Mouse (Mus musculus): Measurements from ENCODE around the gene Mrgprh.
A peak's percentile ranks its signal among the peaks of the same experiment; 100 is the strongest.
"Not testable (repeated sequence)": the region's sequence is repeated elsewhere in the genome, so short reads cannot be mapped to it uniquely, and the experiment has no call there.

The Mrgprh gene

DNA sequence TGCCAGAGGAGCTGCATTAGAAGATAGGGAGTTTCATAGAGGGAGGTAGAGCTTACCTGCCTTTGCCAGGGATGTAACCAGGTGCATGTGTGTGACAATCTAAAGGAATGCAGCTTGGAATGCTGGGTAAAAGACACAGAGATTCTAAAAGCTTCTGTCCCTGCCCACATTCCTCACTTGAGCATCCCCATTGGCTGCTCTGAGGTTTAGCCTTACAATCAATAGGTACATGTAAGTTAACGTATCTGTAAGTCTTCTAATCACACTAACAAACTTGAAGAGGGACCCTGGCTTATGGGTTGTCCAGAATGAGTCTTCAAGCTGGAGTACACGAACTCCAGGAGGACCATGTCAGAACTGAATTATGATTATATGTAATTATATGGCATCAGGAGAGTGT lies 7.8 kb upstream of the Mrgprh start, which contains the start of gene Mas1:
Gene Mas1 (minus strand): TSS at position 101 of the 400 bp plus-strand sequence.
- DNase-seq (ENCODE audit: low spot score in 2 of 2), result no peak

DNA sequence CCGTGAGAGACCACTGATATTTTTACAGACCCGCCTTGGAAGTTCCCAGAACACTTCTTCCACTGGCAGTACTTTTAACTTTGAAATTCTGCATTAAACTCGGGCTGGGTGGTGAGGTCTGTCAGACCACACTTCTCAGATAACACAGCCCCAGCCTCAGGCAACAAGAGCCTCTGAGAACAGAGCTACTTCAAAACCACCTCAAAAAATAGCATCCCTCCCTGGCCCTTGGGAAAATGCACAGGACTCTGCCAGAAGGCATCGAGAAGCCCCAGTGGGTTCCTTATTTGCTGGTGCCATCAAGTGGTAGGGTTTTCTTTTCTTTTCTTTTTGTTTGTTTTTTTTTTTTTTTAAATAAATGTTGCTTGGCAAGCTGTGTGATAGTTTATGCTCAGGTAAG lies 7.2 kb upstream of the Mrgprh start:
- no peak for DNase-seq (ENCODE audit: low spot score in 2 of 2)

DNA sequence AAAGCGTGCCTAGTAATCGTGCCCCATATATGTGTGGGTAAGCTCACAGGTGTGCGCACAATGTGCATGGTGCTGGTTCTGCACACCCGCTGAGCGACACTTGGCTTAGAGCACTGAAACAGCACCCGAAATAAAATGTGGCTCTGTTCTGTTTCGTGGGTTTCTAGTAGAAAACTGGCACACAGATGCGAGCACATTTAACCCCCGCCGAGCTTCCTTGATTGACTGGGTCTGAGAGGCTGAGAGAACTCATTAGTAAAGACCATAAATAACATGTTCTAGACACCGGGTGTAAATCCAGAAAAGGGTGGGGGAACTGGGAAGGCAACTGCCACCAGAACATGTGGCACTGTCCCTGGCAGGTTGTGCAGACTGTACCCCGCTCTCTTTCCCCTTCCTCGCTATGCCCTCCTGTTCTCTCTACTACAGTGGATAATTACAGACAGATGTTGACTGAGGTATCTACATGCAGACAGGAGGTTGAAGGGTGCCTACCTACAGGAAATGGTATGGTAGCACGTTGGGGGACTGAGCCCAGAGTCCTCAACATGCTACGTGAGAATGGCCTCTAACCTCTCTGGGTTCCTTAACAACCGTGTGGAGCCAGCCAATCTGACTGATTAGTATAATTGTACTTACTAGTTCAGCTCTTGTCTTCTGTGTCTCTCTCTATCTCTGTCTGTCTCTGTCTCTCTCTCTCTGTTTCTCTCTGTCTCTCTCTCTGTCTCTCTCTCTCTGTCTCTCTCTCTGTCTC lies 3.4 kb upstream of the Mrgprh start:
- peak in 1 of 2 experiments; percentile 60 for DNase-seq (ENCODE audit: low spot score in 2 of 2)

DNA sequence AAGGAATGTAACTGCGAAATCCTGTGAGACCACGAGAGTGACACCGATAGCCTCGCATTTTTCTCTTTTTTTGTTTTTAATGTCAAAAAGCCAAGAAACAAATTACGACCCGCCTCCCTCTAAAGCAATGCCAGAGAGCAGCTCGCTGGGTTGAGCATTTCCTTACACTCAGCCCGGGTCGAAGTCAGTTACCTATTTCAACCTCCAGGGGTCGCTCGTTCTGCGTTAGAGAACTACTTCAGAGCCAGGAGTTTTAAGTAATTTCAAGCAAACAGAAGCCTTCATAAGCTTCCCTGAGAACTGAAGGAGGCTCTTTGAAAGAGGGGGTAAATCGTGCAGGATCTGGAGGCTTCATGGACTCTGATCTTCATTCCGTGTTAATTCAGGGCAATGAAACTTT lies 4.3 kb downstream of the Mrgprh start:
- DNase-seq (ENCODE audit: low spot score in 2 of 2), result peak; percentile 93 to 94

DNA sequence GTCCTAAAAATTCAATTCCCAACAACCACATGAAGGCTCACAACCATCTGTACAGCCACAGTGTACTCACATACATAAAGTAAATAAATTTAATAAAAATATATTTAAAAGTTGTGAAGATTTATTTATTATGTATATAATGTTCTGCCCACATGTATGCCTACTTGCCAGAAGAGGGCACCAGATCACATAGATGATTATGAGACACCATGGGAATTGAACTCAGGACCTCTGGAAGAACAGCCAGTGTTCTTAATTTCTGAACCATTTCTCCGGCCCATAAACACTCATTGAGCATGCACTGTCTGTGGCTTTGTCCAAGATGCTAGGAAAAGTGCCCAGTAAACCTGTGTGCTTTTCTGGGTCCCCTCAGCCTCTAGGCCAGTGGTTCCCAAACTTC lies 5.4 kb downstream of the Mrgprh start:
- DNase-seq (ENCODE audit: low spot score in 2 of 2), result no peak

DNA sequence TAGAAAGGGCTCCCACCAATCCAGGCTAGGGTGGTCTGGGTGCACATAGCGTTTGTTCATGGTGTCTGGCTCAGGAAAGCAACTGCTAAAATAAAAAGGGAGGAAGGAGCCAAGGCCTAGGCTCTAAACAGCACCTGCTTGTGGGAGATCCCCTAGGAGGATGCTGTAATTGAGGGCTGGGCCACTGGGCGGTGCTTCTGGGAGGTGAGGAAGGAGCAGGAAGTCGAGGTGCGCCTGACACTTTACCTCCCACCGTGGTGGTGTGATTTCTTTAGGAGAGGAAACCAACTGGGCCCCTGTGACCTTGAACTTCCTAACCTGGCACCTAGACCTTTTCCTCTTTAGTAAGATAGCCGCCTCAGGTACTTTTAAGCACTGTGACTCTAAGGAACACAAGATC lies 10.8 kb downstream of the Mrgprh start:
- DNase-seq (ENCODE audit: low spot score in 2 of 2), result no peak

DNA sequence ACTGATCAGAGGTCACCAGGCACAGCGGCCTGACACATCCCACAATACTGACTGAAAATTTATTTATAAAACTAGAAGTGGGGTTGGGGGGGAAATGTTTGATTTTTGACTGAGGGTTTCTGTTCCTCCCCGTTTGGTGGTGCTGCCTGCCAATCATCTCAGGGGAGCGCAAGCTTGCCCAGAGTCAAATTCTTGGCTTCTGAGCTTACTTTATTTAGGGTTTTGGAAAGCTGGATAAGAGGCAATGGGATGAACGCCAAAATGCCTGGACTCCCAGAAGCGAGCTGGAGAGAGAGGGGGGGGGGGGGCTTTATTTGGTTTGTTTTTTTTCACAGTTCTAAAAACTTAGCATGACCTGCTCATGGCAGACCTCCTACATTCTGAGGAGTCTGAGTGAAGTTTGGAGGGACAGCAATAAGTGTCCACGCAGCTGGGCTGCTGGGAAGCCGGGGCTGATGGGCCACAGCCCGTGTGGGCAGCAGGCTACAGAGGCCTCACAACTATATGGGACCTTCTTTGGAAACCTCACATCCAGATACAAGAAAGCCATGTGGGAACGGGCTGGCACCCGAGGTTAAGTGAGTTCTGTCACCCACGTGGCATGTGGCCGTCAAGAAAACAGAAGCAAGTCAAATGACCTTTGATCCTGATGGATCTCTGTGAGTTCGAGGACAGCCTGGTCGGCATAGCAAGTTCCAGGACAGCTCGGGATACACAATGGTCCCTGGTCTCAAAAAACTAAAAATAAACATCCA lies 11.4 kb downstream of the Mrgprh start:
- DNase-seq (ENCODE audit: low spot score in 2 of 2), result no peak

DNA sequence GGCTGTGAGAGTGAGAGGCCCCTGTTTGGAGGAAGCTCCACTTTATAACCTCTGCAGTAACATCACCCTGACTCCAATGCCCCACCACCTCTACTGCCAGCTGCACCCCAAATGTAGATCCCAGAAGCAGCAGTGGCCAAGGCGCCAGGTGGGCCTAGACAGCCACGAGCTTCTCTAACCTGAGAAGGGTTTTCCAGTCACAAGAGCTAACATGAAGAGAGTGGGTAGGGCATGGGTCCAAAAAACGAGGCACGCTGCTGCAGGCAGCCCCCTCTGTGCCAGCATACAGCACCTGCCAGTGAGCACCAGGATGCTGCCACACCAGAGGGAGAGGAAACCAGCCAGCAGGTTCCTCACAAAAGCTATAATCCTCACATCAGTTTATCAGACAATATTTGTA lies 15.2 kb downstream of the Mrgprh start:
- no peak for DNase-seq (ENCODE audit: low spot score in 2 of 2)

DNA sequence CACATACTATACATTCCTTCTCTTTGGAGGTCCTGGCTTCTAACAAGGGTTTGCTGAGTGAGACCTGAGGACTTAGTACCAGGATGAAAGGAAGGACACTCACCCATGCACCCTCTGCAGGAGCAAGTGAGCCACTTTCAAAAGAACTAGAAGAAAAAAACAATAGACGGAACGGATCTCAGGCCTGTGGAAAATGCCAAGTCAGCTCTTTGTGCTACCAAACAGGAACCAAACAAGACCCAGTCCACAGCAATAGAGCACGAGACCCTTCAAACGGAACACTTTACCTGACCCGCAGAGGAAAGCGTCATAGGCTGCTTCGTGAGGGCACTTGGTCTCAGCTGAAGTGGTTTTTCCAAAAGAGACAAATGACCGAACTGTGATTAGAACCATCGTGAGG lies 16.2 kb downstream of the Mrgprh start:
- DNase-seq (ENCODE audit: low spot score in 2 of 2), result no peak

DNA sequence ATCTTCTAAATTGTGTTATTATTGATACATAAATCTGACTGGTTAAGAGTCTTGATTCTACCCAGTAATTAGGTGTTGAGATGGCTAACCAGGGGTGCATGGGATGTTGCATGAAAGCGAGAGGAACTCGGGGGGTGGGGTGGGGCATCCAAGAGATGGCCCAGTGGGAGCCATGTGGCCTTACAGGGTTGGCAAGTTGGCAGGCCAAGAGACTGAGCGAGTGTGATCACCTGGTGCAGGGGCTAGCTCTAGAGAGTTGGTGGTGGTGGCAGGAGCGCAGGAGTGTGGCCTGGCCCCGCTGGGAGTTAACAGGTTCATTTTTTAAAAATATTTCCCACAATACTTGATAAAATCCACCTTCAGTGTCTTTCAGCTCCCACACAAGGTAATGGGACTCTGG lies 21.8 kb downstream of the Mrgprh start:
- no peak for DNase-seq (ENCODE audit: low spot score in 2 of 2)

DNA sequence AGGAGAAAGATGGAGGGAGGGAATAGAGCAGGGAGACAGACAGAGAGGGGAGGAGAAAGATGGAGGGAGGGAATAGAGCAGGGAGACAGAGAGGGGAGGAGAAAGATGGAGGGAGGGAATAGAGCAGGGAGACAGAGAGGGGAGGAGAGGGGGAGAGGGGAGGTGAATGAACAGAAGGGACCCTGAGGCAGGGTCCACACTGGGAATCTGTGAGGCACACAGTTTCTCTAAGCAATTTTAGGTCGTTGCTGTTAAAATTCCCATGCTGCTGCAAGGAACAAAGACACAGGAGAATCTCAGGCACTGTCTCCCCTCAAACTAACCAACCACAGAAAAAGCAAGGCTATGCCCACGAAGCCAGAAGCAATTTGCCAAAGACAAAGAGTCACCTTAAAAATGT lies 22.8 kb downstream of the Mrgprh start:
- not testable (repeated sequence) for DNase-seq (ENCODE audit: low spot score in 2 of 2)

DNA sequence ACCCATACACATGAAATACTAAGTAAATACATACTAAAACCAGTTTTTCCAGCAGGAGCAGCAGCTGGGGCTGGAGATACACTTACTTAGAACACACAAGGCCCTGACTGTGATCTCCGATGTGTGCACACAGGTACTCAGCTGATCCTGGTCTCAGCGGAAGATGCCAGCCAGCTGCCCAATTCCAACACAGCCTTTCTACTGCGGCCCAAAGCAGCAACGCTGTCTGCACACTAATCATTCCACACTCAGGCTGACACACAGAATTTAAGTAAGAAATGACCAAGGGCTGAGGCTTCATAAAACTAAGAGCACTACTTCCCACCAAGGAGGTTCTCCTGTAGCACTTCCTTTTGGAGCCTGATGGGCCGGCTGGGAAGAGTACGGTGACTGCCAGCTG lies 26.5 kb downstream of the Mrgprh start:
- DNase-seq (ENCODE audit: low spot score in 2 of 2), result no peak

DNA sequence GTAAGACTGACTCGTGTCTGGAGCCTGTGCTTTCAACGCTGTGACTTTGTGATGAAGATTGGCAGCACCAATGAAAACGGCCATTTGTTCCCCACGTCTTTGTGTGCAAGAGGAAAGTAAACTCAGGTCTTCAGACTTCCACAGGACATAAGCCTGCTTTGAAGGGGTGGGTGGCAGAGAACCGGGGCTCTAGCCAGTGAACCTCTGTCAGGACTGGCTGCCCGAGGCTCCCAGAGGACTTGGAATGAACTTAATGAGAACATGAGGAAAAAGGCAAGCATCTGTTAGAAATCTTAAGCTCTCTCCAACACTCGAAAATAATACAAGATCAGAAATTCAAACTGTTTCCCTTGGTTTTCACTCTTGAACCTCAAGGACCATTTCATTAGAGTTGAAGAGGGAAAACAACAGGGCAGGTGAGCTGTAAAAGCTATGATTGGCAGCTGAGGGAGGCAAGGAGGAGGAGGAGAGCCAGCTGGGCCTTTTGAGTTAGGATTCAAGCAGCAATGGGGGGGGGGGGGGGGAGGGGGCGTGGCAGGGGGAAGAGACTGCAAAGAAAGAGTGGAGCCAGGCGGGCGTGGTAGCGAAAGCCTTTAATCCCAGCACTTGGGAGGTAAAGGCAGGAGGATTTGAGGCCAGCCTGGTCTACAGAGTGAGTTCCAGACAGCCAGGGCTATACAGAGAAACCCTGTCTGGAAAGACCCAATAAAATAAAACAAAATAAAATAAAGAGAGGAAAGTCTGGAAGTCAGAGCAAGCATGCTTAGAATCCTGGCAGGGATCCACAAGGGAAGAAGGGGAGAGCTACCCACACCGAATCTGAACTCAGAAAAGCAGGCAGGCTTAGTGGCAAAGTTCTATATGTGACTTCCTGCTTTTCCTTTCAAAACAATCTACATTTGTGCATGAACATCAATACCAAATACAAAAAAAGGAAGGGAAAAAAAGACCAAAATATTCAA lies 27.8 kb downstream of the Mrgprh start:
- DNase-seq (ENCODE audit: low spot score in 2 of 2), result no peak

DNA sequence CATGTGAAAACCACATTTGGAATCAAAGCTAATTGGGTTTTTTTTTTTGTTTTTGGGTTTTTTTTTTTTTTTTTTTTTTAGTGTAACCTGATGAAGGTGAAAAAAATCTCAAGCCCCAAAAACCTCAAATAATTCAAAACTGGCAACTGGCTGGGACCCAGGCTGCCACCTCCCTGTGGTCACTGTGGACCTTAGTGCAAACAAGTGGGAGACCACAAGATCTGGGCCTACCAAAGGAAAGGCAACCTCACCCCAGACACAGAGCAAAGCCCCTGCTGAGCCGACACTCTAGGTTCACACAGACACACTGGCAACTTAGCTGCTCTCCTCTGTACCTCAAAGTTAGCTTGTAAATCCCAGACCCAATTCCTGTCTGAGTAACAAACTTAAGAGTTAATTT lies 28.5 kb downstream of the Mrgprh start:
- no peak for DNase-seq (ENCODE audit: low spot score in 2 of 2)

DNA sequence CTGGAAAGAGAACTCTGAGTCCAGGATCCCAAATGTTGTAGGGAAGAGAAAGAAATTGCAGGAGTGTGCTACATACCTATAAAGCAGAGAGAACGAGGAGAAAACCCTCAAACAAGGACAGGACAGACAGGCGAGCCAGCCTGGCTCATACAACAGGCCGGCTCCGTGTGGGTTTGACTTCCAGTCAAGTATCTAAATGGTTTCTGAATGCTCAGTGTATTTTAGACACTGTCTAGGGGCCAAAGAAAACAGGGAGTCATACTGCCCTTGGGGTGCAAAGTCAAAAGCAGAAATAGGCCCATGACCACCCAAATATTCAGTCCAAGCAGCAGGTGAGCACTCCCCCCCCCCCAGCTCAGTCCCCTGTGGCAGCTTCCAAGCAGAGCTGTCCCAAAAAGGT lies 30.0 kb downstream of the Mrgprh start:
- DNase-seq (ENCODE audit: low spot score in 2 of 2), result no peak

DNA sequence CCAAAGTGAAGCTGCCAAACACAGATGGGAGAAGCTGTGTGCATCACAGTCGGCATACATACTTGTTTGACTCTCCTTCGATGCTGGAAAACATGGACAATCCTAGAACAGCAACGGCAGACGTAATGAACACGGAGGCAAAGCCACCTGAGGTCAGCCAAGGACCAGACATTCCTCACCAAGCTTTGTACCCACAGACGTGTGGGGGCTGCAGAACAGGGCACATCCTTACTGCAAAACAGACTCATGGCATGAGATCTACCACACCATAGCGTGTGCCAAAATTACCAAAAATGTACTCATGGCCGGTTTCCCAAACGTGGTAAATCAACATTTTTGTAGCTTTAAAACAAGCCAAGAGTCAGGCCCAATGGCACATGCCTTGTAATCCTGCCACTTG lies 30.6 kb downstream of the Mrgprh start:
- DNase-seq (ENCODE audit: low spot score in 2 of 2), result no peak

DNA sequence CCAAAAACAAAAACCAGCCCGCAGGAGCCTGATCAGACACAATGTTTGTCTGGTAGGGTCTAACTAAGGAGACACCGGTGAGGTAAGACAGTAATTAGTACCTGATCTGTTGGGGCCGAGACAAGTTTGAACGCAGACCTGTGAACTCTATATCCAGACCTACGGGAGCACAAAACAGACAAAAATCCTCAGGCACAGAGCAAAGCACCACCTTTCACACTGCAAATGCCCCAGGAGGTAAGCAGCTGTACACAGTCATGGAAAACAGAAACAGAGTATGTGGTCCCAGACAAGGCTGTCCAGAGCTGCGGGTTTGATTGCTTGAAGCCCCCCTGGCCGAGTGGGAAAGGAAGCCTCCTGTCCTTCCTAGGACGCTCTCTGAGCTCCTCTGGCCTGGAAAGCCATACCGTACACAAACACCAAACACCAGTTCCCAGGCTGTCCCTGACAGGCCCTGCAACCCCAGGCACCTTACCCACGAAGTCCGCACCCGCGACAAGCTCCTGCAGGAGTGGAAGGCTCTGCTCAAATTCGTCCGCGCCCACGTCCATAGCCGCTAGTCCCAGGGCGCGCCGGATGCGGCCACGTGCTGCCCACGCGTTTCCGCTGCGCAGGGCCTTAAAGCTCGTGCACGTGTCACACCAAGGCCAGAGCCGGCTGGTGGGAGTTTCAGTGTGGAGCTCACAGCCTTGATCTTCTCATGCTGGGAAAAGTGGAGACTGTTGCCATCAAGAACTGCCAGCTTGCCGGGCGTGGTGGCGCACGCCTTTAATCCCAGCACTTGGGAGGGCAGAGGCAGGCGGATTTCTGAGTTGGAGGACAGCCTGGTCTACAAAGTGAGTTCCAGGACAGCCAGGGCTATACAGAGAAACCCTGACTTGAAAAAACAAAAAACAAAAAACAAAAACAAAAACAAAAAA lies 33.8 kb downstream of the Mrgprh start, which contains the start of gene Pnldc1:
Gene Pnldc1 (minus strand): TSS at position 870 of the 920 bp plus-strand sequence.
- no peak for DNase-seq (ENCODE audit: low spot score in 2 of 2)

DNA sequence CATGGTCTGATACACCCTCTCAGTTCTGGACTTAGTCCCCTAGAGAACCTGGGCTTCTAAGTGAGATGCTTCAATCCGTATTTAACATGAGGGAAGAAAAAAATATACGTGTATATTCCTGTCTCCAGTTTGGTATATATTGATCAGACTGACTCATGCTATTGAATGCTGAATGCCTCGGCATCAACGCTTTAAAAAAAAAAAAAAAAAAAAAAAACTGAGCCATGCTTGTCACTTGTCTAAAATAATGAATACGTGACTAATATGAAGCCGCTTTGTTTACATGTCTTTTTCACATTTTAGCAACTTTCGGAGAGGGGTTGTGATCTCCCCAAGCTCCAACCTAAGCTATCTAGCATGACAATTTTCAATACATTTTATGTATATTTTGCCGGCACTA lies 34.6 kb downstream of the Mrgprh start:
- DNase-seq (ENCODE audit: low spot score in 2 of 2), result no peak

DNA sequence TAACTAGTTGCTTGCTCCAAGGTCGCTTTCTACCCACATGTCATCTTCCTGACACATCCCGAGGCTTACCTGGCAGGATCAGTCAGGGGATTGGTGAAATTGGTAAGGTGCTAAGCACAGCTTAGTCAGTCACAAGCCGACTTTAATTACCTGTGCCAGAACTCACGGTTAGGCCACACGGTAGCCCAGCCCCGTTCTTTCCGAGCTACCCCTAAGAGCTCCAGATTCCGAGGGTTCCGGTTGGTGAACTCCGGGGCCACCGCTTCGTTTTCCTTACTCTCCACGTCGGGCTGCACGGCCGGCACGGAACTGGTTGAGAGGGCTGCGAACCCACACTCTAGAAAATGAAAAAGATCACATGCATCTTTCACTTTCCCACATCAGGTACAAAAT lies 39.6 kb downstream of the Mrgprh start, which contains the start of gene Tcp1:
Gene Tcp1 (plus strand): TSS at position 214 of the 393 bp plus-strand sequence.
- peak in 1 of 2 experiments; percentile 10 for DNase-seq (ENCODE audit: low spot score in 2 of 2)

DNA sequence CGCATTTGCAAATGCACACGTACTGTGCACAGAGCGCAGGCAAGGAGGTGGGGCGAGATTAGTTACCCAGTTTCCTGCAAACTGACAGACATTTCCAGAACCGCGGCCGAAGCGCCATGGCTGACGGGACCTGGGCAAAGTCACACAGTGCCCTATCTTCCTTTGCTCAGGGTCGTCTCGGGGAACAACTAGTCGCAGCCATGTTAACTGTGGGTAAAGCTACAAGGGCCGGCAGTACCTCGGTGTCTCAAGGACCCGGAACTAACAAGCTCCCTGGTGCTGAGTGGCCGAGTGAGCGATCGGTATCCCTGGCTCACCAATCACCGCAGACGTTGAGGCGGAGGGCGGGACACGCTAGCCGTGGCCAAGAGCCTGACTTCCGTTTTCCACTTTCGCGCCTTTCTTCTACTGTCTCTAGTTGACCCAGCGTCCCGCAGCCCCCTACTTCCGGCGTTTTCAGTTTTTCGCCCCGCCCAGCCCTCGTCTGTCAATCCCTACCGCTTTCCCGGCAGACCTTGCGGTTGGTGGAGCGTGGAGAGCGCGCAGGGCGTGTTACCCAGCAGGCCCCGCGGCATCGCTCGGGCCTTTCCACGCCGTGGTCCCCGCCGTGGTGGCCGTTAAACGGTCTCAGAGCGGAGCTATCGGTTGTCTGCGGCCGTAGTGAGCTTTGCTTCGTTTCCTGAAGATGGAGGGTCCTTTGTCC lies 40.2 kb downstream of the Mrgprh start, which contains the start of gene Mrpl18:
Gene Mrpl18 (minus strand): TSS at position 465 of the 703 bp plus-strand sequence.
- peak; percentile 99 for DNase-seq (ENCODE audit: low spot score in 2 of 2)
